Mouse (Mus musculus) stomach, postnatal 0 days (tissue): ENCODE results near the gene Smim24. TPM values are rescaled to one million over a fixed set of nuclear protein-coding genes. Genes with fewer than 3 reads are reported as not detected.

Experiments
- ATAC-seq: fragments of 200-750 bp; cut with Nextera tagmentation; 2 replicates; pipeline ENCODE4 v1.8.0; 2017; ENCODE audit not compliant: low FRiP score, low TSS enrichment
- DNase-seq: peaks from one replicate; pipeline ENCODE4 v3.0.0-alpha.2; 2016; ENCODE audit warnings: low spot score
- H3K27ac ChIP-seq: fragments of 300-500 bp; sonication (generic); replicated peaks from 2 replicates; pipeline ENCODE4 v1.5.1; 2014; ENCODE audit warnings: mild to moderate bottlenecking, control low read depth
- H3K27me3 ChIP-seq: fragments of 300-500 bp; sonication (generic); 2 replicates; pipeline ENCODE4 v1.6.1; 2014; ENCODE audit warnings: low read length; ENCODE audit not compliant: control insufficient read depth, insufficient read depth
- H3K36me3 ChIP-seq: fragments of 300-500 bp; sonication (generic); 2 replicates; pipeline ENCODE4 v1.6.1; 2014; ENCODE audit warnings: low read length, mixed read lengths; ENCODE audit not compliant: control insufficient read depth, insufficient read depth
- H3K4me1 ChIP-seq: fragments of 300-500 bp; sonication (generic); replicated peaks from 2 replicates; pipeline ENCODE4 v1.6.1; 2014; ENCODE audit warnings: antibody characterized with exemption; ENCODE audit not compliant: control insufficient read depth, insufficient read depth
- H3K4me2 ChIP-seq: fragments of 300-500 bp; sonication (generic); replicated peaks from 2 replicates; pipeline ENCODE4 v1.6.1; 2014; ENCODE audit warnings: low read depth, mild to moderate bottlenecking, control low read depth, moderate library complexity
- H3K4me3 ChIP-seq: fragments of 300-500 bp; sonication (generic); 2 replicates; pipeline ENCODE4 v1.5.1; 2014; ENCODE audit warnings: low read depth, low read length, control low read depth
- H3K9ac ChIP-seq: fragments of 300-500 bp; sonication (generic); 2 replicates; pipeline ENCODE4 v1.6.1; 2014; ENCODE audit warnings: mild to moderate bottlenecking, low read length, control low read depth, mixed read lengths
- H3K9me3 ChIP-seq: fragments of 300-500 bp; sonication (generic); 2 replicates; pipeline ENCODE4 v1.6.1; 2016; ENCODE audit warnings: low read length; ENCODE audit not compliant: control insufficient read depth
- CTCF ChIP-seq: IDR thresholded peaks from 2 replicates; pipeline ENCODE4 v1.5.1; 2016; ENCODE audit warnings: antibody characterized with exemption, low read depth, mild to moderate bottlenecking, moderate library complexity
- EP300 ChIP-seq: optimal IDR thresholded peaks from 2 replicates; pipeline ENCODE3; 2016; ENCODE audit warnings: antibody characterized with exemption
- WGBS: fragments of 180-500 bp; shearing (Covaris S2); extraction: QIAGEN DNeasy Blood & Tissue Kit; methylation state at CpG from one replicate; pipeline ENCODE4 v1.1.7; 2014; 5-methylcytosine and 5-hydroxymethylcytosine counted together
- polyA plus RNA-seq: library from polyadenylated mRNA; unstranded; fragments of >200 nt; fragmentation: Nextera tagmentation; extraction: Ambion mirVana; gene quantifications from 2 replicates; pipeline ENCODE4 v1.2.1, GENCODE M21; 2015

Smim24 gene
- polyA plus RNA-seq, 1 experiment from 2014 or later, result 205 TPM

DNA sequence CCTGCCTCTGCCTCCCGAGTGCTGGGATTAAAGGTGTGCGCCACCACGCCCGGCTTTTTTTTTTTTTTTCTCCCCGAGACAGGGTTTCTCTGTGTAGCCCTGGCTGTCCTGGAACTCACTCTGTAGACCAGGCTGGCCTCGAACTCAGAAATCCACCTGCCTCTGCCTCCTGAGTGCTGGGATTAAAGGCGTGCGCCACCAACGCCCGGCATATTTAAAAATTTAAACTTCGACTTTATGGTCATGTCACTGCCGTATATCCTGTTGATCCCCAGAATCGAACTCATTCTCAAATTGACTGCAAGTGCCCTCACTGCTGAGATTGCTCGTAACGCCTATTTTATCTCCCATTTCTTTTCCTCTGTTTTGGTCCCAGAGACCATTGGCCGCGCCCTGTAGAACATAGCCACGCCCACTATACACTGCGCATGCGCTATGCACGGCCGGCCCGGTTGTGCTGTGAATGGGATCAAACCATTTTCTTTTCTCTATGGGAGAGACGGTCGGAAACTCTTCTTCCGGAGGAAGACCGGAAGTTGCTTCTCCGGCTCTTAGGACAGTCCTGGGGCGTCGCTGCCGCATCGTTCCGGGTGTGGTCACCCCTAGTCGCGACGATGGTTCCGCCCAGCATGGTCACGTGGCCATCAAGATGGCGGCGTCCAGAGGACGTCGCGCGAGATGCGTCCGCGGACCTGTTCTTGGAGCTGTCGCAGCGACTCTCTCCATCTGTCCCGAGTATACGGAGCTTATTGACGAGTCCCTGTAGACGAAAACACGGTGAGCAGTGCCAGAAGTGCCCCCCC lies 8.8 kb upstream of the Smim24 start, which contains the start of the genes Dohh and Gm48551:
Dohh (plus strand) TSS at position 627 of the 803 bp plus-strand sequence.
Gm48551 (plus strand) TSS at position 665 of the 803 bp plus-strand sequence.
- Histone ChIP-seq H3K9me3 (no peaks in the 10 kb centered on the region), H3K4me2 (peak within 1 kb of the TSS; percentile 89), H3K27ac (peak within 1 kb of the TSS; percentile 95), H3K27me3 (no peaks in the 10 kb centered on the region), H3K4me1 (peaks cover 8% of the 10 kb centered on the region; the same call in 1 of the 2 replicates), H3K36me3 (peaks cover 15% of the 10 kb centered on the region; the same call in 1 of the 2 replicates), H3K4me3 (peak within 1 kb of the TSS; percentile 86), H3K9ac (peak within 1 kb of the TSS; percentile 92)
- ATAC-seq, result peak; percentile 89
- TF ChIP-seq EP300, result peak; percentile 88
- no peak for TF ChIP-seq CTCF
- 5% methylated on average over 49 of the region's 54 CpGs for WGBS
- DNase-seq, result peak; percentile 98

DNA sequence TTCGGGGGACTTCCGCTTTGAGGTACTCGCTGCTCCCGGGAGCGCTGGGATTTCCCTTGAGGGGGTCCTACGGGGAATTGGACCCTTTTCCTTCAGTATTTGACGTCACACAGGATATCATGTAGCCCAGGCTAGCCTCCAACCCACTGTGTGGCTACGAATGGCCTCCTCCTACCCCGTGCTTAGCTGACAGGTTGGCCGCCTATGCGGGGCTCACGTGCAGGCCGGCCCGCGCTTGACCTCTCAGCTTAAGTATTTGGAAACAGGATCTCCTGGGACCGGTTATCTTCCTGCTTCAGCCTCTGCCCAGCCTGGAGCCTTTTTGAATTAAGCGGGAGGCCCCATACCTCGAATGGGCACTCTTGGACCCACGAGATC lies 8.3 kb upstream of the Smim24 start:
- H3K4me2 ChIP-seq, result peak overlapping the region; percentile 89
- H3K4me1 ChIP-seq, result peaks cover 10% of the 10 kb centered on the region; the same call in 1 of the 2 replicates
- H3K9me3 ChIP-seq, result no peaks in the 10 kb centered on the region
- peak overlapping the region; percentile 92 for H3K9ac ChIP-seq
- 0% methylated on average over 19 of the region's 19 CpGs for WGBS
- peaks cover 15% of the 10 kb centered on the region; the same call in 1 of the 2 replicates for H3K36me3 ChIP-seq
- TF ChIP-seq EP300, result no peak
- no peak for TF ChIP-seq CTCF
- ATAC-seq, result peak; percentile 25
- DNase-seq, result peak; percentile 55
- peak overlapping the region; percentile 86 for H3K4me3 ChIP-seq
- no peaks in the 10 kb centered on the region for H3K27me3 ChIP-seq
- H3K27ac ChIP-seq, result peak overlapping the region; percentile 95

DNA sequence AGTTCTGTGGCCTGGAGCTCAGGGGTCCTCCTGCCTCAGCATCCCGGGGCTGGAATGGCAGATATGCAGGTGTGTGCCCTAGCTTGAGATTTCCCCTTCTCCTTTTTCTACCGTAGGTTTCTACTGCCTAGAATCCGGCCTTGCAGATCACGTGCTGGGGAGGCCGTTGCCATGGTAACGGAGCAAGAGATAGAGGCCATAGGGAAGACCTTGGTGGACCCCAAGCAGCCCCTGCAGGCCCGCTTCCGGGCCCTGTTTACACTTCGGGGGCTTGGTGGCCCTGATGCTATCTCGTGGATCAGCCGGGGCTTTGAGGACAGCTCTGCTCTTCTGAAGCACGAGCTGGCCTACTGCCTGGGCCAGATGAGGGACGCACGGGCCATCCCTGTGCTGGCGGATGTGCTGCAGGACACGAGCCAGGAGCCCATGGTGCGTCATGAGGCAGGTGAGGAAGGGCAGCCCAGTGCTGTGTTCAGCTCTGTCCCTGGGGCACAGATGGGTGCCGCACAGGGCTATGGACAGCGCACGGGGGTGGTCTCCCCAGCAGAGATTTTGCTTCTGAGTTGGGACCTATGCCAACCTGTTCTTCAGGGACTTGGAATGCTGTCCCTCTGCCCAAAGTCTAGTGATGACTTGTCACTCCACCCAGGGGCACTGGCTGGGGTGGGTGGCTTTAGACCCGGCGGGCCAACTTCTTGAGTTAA lies 7.1 kb upstream of the Smim24 start:
- no peaks in the 10 kb centered on the region for H3K9me3 ChIP-seq
- whole genome bisulfite sequencing, result 74% methylated on average over 22 of the region's 22 CpGs
- peaks cover 11% of the 10 kb centered on the region; the same call in 1 of the 2 replicates for H3K4me1 ChIP-seq
- no peak overlapping the region for H3K4me2 ChIP-seq
- H3K4me3 ChIP-seq, result no peak overlapping the region; the same call in 1 of the 2 replicates
- H3K9ac ChIP-seq, result 0 out of 2 replicates have a peak overlapping the region, but pooled peaks have one; percentile 8
- no peak for ATAC-seq
- H3K27me3 ChIP-seq, result no peaks in the 10 kb centered on the region
- no peak for TF ChIP-seq EP300
- no peak for TF ChIP-seq CTCF
- no peak for DNase-seq
- no peak overlapping the region for H3K27ac ChIP-seq
- H3K36me3 ChIP-seq, result peaks cover 15% of the 10 kb centered on the region; the same call in 1 of the 2 replicates

DNA sequence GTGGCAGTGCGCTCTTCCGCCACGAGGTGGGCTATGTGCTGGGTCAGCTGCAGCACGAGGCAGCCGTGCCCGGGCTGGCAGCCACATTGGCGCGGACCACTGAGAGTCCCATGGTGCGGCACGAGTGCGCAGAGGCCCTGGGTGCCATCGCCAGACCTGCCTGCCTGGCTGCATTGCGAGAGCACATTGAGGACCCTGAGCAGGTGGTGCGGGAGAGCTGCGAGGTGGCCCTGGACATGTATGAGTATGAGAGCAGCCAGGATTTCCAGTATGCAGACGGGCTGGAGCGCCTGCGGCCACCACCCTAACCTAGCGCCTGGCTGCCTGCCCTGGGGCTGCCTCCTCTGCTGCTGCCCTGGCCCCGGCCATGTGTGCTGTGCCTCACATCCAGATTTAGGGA lies 5.1 kb upstream of the Smim24 start:
- ATAC-seq, result no peak
- H3K36me3 ChIP-seq, result peaks cover 15% of the 10 kb centered on the region; the same call in 1 of the 2 replicates
- no peak overlapping the region for H3K27ac ChIP-seq
- H3K4me2 ChIP-seq, result no peak overlapping the region
- WGBS, result 94% methylated on average over 20 of the region's 20 CpGs
- TF ChIP-seq EP300, result no peak
- TF ChIP-seq CTCF, result no peak
- no peak overlapping the region for H3K9ac ChIP-seq
- H3K27me3 ChIP-seq, result no peaks in the 10 kb centered on the region
- H3K4me1 ChIP-seq, result peaks cover 11% of the 10 kb centered on the region; the same call in 1 of the 2 replicates
- H3K9me3 ChIP-seq, result no peaks in the 10 kb centered on the region
- H3K4me3 ChIP-seq, result no peak overlapping the region
- DNase-seq, result no peak

DNA sequence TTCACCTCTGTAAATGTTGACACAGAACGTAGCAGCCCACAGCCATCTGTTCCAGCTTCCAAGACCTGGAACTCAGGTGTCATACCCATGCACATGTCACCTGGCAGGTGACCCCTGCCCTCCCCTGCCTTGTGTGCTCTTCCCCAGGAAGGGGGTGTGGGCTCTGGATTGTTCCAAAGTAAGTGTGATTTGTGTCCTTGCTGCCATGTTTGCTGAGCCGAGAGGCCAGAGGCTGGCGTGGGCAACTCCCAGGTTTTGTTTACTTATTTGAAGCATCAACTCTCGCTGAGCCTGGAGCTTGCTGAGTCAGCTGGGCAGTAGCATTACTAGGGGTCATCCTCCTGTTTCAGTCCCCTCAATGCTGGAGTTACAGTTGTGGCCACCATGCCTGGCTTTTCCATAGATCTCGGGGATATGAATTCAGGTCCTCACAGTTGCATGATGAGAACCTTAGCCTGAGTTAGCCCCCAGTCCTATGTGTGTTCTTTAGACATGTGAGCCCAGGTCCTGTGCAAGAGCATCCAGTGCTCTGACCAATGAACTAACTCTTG lies 4.3 kb upstream of the Smim24 start, which contains the start of gene Gm48552:
Gm48552 (plus strand) TSS at position 501 of the 551 bp plus-strand sequence.
- no peak within 1 kb of the TSS for H3K4me2 ChIP-seq
- H3K27ac ChIP-seq, result peak within 1 kb of the TSS; percentile 24; the same call in 1 of the 2 replicates
- peaks cover 15% of the 10 kb centered on the region; the same call in 1 of the 2 replicates for H3K36me3 ChIP-seq
- ATAC-seq, result peak; percentile 5; the same call in 1 of the 2 replicates
- no peaks in the 10 kb centered on the region for H3K27me3 ChIP-seq
- H3K4me3 ChIP-seq, result no peak within 1 kb of the TSS
- 52% methylated on average over 5 of the region's 5 CpGs for WGBS
- no peaks in the 10 kb centered on the region for H3K9me3 ChIP-seq
- peak; percentile 70 for DNase-seq
- H3K9ac ChIP-seq, result peak within 1 kb of the TSS; percentile 31; the same call in 1 of the 2 replicates
- H3K4me1 ChIP-seq, result peaks cover 12% of the 10 kb centered on the region
- no peak for TF ChIP-seq CTCF
- TF ChIP-seq EP300, result no peak
